Comparison of ENCODE assay signal across 16 mouse cellular contexts in the genomic region with DNA sequence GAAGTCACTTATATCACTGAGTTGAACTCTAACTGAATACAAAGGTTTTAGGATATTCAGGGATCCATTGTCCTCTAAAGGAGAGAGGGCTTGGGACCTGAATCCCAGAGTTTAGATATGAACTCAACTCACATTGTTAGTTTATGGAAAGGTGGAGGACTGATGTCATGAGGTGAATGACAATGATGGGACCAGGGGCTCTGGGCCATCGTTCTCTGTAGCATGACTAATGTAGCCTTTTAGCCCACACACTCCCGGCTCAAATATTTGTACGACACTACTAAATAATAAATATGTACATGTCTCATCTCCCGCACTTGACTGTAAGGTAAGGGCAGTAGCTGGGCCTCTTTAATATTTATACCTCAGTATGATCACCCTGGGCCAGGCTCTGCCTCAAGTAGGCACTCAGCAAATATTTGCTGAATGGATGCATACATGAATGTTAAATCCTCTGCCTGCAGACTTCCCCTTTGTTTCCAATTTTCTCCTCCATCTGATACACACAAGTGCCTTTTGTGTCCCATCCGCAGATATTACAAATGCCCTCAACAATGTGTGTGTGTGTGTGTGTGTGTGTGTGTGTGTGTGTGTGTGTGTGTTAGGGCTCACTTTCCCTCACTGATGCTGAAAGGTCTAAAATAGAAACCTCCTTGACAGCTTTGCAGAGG. TPM values are rescaled to one million over a fixed set of nuclear protein-coding genes. Genes with fewer than 3 reads are reported as not detected.
A peak's percentile ranks its signal among the peaks of the same experiment; 100 is the strongest.
DNase-seq lines count a peak whose midpoint lies in the region; ATAC-seq lines count a peak whose summit lies in the region.
"Had no signal": no experiment of that assay in that cellular context is flagged by ENCODE, and none has a peak within 500 bp of the region (broad histone marks: within the 10 kb centered on the region; RNA-seq: fewer than 3 reads in every experiment).

No protein-coding gene starts in this region.

- no peak for ATAC-seq in neural tube, embryonic 15.5 days (ENCODE audit: low FRiP score)
- peak; percentile 76 for ATAC-seq in hindbrain, embryonic 12.5 days (ENCODE audit: low FRiP score)
- peak; percentile 58; the same call in 1 of the 2 replicates for ATAC-seq in midbrain, embryonic 14.5 days (ENCODE audit: low FRiP score, low TSS enrichment)
- ATAC-seq in heart, embryonic 11.5 days (replicated peaks; ENCODE audit: insufficient number of reproducible peaks, low FRiP score, low TSS enrichment) = no peak

- no peaks in the 10 kb centered on the region for H3K4me1 ChIP-seq in neural tube, embryonic 15.5 days
- H3K4me1 ChIP-seq in hindbrain, embryonic 12.5 days = peaks cover 10% of the 10 kb centered on the region
- peaks cover 4% of the 10 kb centered on the region; the same call in 1 of the 2 replicates for H3K4me1 ChIP-seq in midbrain, embryonic 14.5 days (ENCODE audit: control insufficient read depth, insufficient read depth, low read length)
- H3K4me1 ChIP-seq in heart, embryonic 11.5 days (ENCODE audit: control insufficient read depth, insufficient read depth, low read length) = no peaks in the 10 kb centered on the region
- H3K4me1 ChIP-seq: limb, embryonic 10.5 days had no signal

- H3K27me3 ChIP-seq in neural tube, embryonic 15.5 days (replicated peaks) = no peaks in the 10 kb centered on the region
- H3K27me3 ChIP-seq in hindbrain, embryonic 12.5 days = no peaks in the 10 kb centered on the region
- no peaks in the 10 kb centered on the region for H3K27me3 ChIP-seq in midbrain, embryonic 14.5 days (ENCODE audit: control insufficient read depth, insufficient read depth, low read length)
- H3K27me3 ChIP-seq in heart, embryonic 11.5 days (ENCODE audit: control insufficient read depth, insufficient read depth, low read length) = no peaks in the 10 kb centered on the region

- no peak overlapping the region for H3K9ac ChIP-seq in neural tube, embryonic 15.5 days (replicated peaks)
- H3K9ac ChIP-seq in hindbrain, embryonic 12.5 days = no peak overlapping the region
- no peak overlapping the region for H3K9ac ChIP-seq in midbrain, embryonic 14.5 days (replicated peaks; ENCODE audit: low read length)
- no peak overlapping the region for H3K9ac ChIP-seq in heart, embryonic 11.5 days (ENCODE audit: low read depth, low read length)
- H3K9ac ChIP-seq: liver, embryonic 14.5 days had no signal

- DNase-seq in neural tube, embryonic 10.5 days (ENCODE audit: extremely low spot score, low spot score) = peak; percentile 49
- peak; percentile 58 for DNase-seq in midbrain, embryonic 14.5 days
- DNase-seq in cerebellum, adult 9-10 months = no peak
- no peak for DNase-seq in thymus, postnatal 14 days
- DNase-seq in adrenal gland, adult (ENCODE audit: inconsistent age in 2 of 2, low spot score in 1 of 2) = no peak
- DNase-seq: adrenal gland, adult 2 months; cerebellum, postnatal 36 days; heart, postnatal 36 days; kidney, adult 2 months; kidney, postnatal 4 days; lung, postnatal 14 days had no signal

- no peak overlapping the region for H3K4me2 ChIP-seq in neural tube, embryonic 15.5 days
- H3K4me2 ChIP-seq in hindbrain, embryonic 12.5 days (replicated peaks) = no peak overlapping the region
- H3K4me2 ChIP-seq in midbrain, embryonic 14.5 days (ENCODE audit: low read length) = no peak overlapping the region
- no peak overlapping the region for H3K4me2 ChIP-seq in heart, embryonic 11.5 days

- no peaks in the 10 kb centered on the region for H3K36me3 ChIP-seq in neural tube, embryonic 15.5 days
- no peaks in the 10 kb centered on the region for H3K36me3 ChIP-seq in hindbrain, embryonic 12.5 days
- H3K36me3 ChIP-seq in midbrain, embryonic 14.5 days (ENCODE audit: control insufficient read depth, insufficient read depth, low read length) = no peaks in the 10 kb centered on the region
- no peaks in the 10 kb centered on the region for H3K36me3 ChIP-seq in heart, embryonic 11.5 days (ENCODE audit: control insufficient read depth, insufficient read depth, low read length)
- H3K36me3 ChIP-seq: limb, embryonic 10.5 days had no signal

- 17% methylated on average over 5 of the region's 5 CpGs for WGBS in neural tube, embryonic 15.5 days
- WGBS in hindbrain, embryonic 12.5 days = 28% methylated on average over 5 of the region's 5 CpGs
- 20% methylated on average over 5 of the region's 5 CpGs for WGBS in midbrain, embryonic 14.5 days
- WGBS in heart, embryonic 11.5 days (ENCODE audit: insufficient replicate concordance) = 81% methylated on average over 5 of the region's 5 CpGs

- H3K27ac ChIP-seq in neural tube, embryonic 15.5 days (replicated peaks) = no peak overlapping the region
- peak overlapping the region; percentile 35; the same call in 1 of the 2 replicates for H3K27ac ChIP-seq in hindbrain, embryonic 12.5 days
- peak overlapping the region; percentile 17; the same call in 1 of the 2 replicates for H3K27ac ChIP-seq in midbrain, embryonic 14.5 days (replicated peaks; ENCODE audit: low read depth, low read length)
- H3K27ac ChIP-seq in heart, embryonic 11.5 days (ENCODE audit: low read depth, low read length) = no peak overlapping the region
- H3K27ac ChIP-seq: limb, embryonic 10.5 days; liver, embryonic 14.5 days had no signal

- no peak overlapping the region for H3K4me3 ChIP-seq in neural tube, embryonic 15.5 days (replicated peaks)
- H3K4me3 ChIP-seq in hindbrain, embryonic 12.5 days = no peak overlapping the region
- H3K4me3 ChIP-seq in midbrain, embryonic 14.5 days (replicated peaks; ENCODE audit: low read depth, low read length) = no peak overlapping the region
- H3K4me3 ChIP-seq in heart, embryonic 11.5 days (ENCODE audit: low read depth, low read length) = no peak overlapping the region
- H3K4me3 ChIP-seq: limb, embryonic 10.5 days had no signal

- no peaks in the 10 kb centered on the region for H3K9me3 ChIP-seq in neural tube, embryonic 15.5 days (replicated peaks)
- no peaks in the 10 kb centered on the region for H3K9me3 ChIP-seq in hindbrain, embryonic 12.5 days (replicated peaks)
- H3K9me3 ChIP-seq in midbrain, embryonic 14.5 days (ENCODE audit: control insufficient read depth, low read length) = no peaks in the 10 kb centered on the region
- no peaks in the 10 kb centered on the region for H3K9me3 ChIP-seq in heart, embryonic 11.5 days (replicated peaks; ENCODE audit: control insufficient read depth, low read length)
- H3K9me3 ChIP-seq: limb, embryonic 10.5 days had no signal

RNA-seq across cellular contexts. Expression of a gene that starts 59.2 kb away (rescaled TPM):
- 0.19 and 0.36 TPM in 2 replicates for polyA plus RNA-seq in neural tube, embryonic 15.5 days (2015; fragmentation: Nextera tagmentation; extraction: Ambion mirVana)
- 0.23 and 0.26 TPM in 2 replicates for polyA plus RNA-seq in hindbrain, embryonic 12.5 days (2016; fragmentation: Nextera tagmentation; extraction: Ambion mirVana)
- polyA plus RNA-seq in midbrain, embryonic 14.5 days (2014; fragmentation: Nextera tagmentation; extraction: Ambion mirVana) = 0.43 and 0.49 TPM in 2 replicates
- polyA plus RNA-seq in heart, embryonic 11.5 days (2014; fragmentation: Nextera tagmentation; extraction: Ambion mirVana) = 0.37 TPM in 1 of 2 replicates, not detected in the other
- polyA plus RNA-seq: adrenal gland, adult 2 months; kidney, adult 2 months; liver, embryonic 14.5 days had no signal

Comparison
In these comparisons a context has a peak if more than half of its experiments do, and no peak if none do; other contexts are left out.
1. DNase-seq: peak in neural tube, embryonic 10.5 days (single experiment) and midbrain, embryonic 14.5 days (single experiment); none in cerebellum, adult 9-10 months (single experiment), thymus, postnatal 14 days (single experiment) and adrenal gland, adult (0 of 2).
2. ATAC-seq: peak in hindbrain, embryonic 12.5 days (single experiment) and midbrain, embryonic 14.5 days (single experiment); none in neural tube, embryonic 15.5 days (single experiment) and heart, embryonic 11.5 days (single experiment).
3. H3K27ac ChIP-seq: peak in hindbrain, embryonic 12.5 days (single experiment) and midbrain, embryonic 14.5 days (single experiment); none in neural tube, embryonic 15.5 days (single experiment) and heart, embryonic 11.5 days (single experiment).